Mouse (Mus musculus): Measurements from ENCODE around the gene Armh4. TPM values are rescaled to one million over a fixed set of nuclear protein-coding genes. Genes with fewer than 3 reads are reported as not detected.
A peak's percentile ranks its signal among the peaks of the same experiment; 100 is the strongest.

Gene Armh4
- polyA plus RNA-seq, 1 experiment from 2014 or later = 44.7 TPM

DNA sequence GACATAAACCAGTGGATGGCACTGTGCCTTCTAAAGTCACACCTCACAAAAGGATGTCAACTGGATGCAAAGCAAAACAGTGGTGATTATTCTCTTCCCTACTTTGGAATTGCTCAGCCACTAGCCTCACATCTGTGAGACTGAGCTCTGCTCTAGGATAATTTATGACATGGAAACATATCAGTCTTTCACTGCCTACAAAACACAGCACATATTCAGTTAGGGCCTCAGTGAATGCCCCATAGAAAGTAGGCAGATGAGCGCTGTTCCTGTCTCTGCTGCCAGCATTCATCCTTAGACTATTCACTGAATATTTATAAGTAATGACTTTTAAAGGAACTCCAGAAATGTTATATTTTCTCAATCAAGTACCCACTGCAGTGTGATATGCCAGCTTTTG is 37.3 kb downstream of the Armh4 start:
- Histone ChIP-seq H3K4me1 (replicated peaks; ENCODE audit: control insufficient read depth, insufficient read depth, low read length) (no peaks in the 10 kb centered on the region), H3K9ac (ENCODE audit: low read depth, low read length) (no peak overlapping the region), H3K9me3 (ENCODE audit: control insufficient read depth, low read length) (no peaks in the 10 kb centered on the region), H3K27ac (ENCODE audit: low read depth, low read length) (no peak overlapping the region), H3K36me3 (ENCODE audit: control insufficient read depth, insufficient read depth, low read length) (no peaks in the 10 kb centered on the region), H3K4me2 (replicated peaks; ENCODE audit: low read depth, low read length) (no peak overlapping the region), H3K4me3 (ENCODE audit: low read depth, low read length) (no peak overlapping the region), H3K27me3 (ENCODE audit: control insufficient read depth, insufficient read depth, low read length) (no peaks in the 10 kb centered on the region)
- DNase-seq (ENCODE audit: low spot score) = no peak
- no peak for ATAC-seq (ENCODE audit: low FRiP score)
- 92% methylated on average over 1 of the region's 1 CpGs for WGBS

DNA sequence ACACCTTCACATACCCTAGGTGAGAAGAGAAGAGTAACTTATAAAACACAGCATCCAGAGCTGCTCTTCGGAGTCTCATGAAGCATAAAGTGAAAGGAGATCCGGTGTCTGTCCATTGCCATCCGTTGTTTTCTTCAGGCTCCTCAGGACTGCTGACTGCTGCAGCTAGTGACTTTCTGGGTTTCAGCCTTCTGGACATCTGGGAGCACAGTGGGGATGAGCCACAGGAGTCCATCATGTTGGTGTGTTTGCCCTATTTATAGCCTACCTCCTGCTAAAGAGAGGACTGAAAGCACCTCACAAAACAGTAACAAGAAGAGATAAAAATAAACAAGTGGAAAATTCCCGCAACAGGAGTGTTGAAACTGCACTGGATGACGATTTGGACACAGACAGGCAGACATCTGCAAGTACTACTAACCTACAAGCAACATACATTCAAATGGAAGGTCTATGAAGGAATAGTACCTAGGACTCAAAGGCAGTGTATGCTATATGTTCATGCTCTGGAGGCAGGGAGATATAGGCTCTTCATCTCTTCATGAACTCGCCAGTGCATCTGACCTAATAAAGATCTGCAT is 39.1 kb downstream of the Armh4 start:
- 78% methylated on average over 6 of the region's 6 CpGs for WGBS

DNA sequence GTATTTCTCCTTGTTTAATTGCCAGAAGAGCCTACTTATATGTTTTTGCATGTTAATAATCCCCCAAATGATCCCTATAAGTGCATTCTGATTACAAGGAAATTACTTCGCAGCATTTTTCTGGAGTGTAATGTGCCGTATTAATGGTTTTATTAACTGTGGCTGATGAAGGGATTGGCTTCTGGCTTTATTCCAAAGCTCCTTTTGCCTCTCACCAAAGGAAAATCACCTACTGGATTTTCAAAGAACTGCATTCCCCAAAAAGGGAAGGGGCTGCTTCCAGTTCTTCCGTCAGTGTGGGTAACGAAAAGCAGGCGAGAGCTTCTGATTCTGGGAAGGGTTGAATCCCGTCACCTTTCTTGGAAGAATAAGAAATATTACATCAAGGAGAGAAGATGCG is 43.9 kb downstream of the Armh4 start:
- no peak overlapping the region for H3K4me3 ChIP-seq (ENCODE audit: low read depth, low read length)
- 80% methylated on average over 7 of the region's 7 CpGs for WGBS
- no peak for ATAC-seq (ENCODE audit: low FRiP score)

More for the DNA sequence above, 39.1 kb downstream of the Armh4 start:
- H3K9ac ChIP-seq (ENCODE audit: low read depth, low read length) = no peak overlapping the region
- no peaks in the 10 kb centered on the region for H3K4me1 ChIP-seq (replicated peaks; ENCODE audit: control insufficient read depth, insufficient read depth, low read length)
- DNase-seq (ENCODE audit: low spot score) (no peak), ATAC-seq (ENCODE audit: low FRiP score) (no peak)
- H3K36me3 ChIP-seq (ENCODE audit: control insufficient read depth, insufficient read depth, low read length) = no peaks in the 10 kb centered on the region
- H3K4me2 ChIP-seq (replicated peaks; ENCODE audit: low read depth, low read length) = no peak overlapping the region
- no peaks in the 10 kb centered on the region for H3K27me3 ChIP-seq (ENCODE audit: control insufficient read depth, insufficient read depth, low read length)
- no peak overlapping the region for H3K27ac ChIP-seq (ENCODE audit: low read depth, low read length)
- no peaks in the 10 kb centered on the region for H3K9me3 ChIP-seq (ENCODE audit: control insufficient read depth, low read length)
- no peak overlapping the region for H3K4me3 ChIP-seq (ENCODE audit: low read depth, low read length)

DNA sequence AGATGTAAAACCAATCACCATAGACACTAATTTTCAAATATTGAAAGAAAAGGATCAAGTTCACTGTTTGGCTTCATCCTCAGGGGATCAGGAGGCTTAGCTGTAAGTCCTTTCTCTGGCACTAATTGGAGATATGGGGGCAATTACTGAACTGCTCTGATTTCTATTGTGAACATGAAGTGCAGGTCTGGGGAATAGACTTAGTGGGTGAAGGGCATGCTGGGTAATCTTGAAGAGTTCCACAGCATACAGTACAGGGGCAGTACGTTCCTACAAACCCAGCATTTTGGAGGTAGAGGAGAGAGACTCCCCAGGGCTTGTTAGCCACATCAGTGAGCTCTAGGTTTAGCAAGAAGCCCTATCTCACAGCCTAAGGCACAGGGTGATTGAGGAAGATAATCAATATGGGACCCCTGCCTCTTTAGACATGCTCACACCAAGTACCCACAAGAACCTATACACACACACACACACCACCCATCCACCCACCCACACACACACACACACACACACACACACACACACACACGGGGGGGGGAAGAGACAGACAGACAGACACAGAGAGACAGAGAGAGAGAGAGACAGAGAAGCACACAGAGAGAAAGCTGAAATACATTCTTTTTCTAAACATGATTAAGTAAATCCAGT is 44.6 kb downstream of the Armh4 start:
- H3K36me3 ChIP-seq (ENCODE audit: control insufficient read depth, insufficient read depth, low read length) = no peaks in the 10 kb centered on the region
- H3K27me3 ChIP-seq (ENCODE audit: control insufficient read depth, insufficient read depth, low read length) = no peaks in the 10 kb centered on the region
- no peak overlapping the region for H3K4me2 ChIP-seq (replicated peaks; ENCODE audit: low read depth, low read length)
- H3K9ac ChIP-seq (ENCODE audit: low read depth, low read length) = no peak overlapping the region
- no peaks in the 10 kb centered on the region for H3K4me1 ChIP-seq (replicated peaks; ENCODE audit: control insufficient read depth, insufficient read depth, low read length)
- no peak overlapping the region for H3K4me3 ChIP-seq (ENCODE audit: low read depth, low read length)
- no peaks in the 10 kb centered on the region for H3K9me3 ChIP-seq (ENCODE audit: control insufficient read depth, low read length)
- DNase-seq (ENCODE audit: low spot score) (no peak), ATAC-seq (ENCODE audit: low FRiP score) (no peak)
- H3K27ac ChIP-seq (ENCODE audit: low read depth, low read length) = no peak overlapping the region
- WGBS = 93% methylated on average over 2 of the region's 2 CpGs

More for the DNA sequence above, 43.9 kb downstream of the Armh4 start:
- H3K27ac ChIP-seq (ENCODE audit: low read depth, low read length) = no peak overlapping the region
- no peaks in the 10 kb centered on the region for H3K9me3 ChIP-seq (ENCODE audit: control insufficient read depth, low read length)
- no peak overlapping the region for H3K9ac ChIP-seq (ENCODE audit: low read depth, low read length)
- H3K4me2 ChIP-seq (replicated peaks; ENCODE audit: low read depth, low read length) = no peak overlapping the region
- H3K27me3 ChIP-seq (ENCODE audit: control insufficient read depth, insufficient read depth, low read length) = no peaks in the 10 kb centered on the region
- DNase-seq (ENCODE audit: low spot score) = no peak
- no peaks in the 10 kb centered on the region for H3K4me1 ChIP-seq (replicated peaks; ENCODE audit: control insufficient read depth, insufficient read depth, low read length)
- H3K36me3 ChIP-seq (ENCODE audit: control insufficient read depth, insufficient read depth, low read length) = no peaks in the 10 kb centered on the region

DNA sequence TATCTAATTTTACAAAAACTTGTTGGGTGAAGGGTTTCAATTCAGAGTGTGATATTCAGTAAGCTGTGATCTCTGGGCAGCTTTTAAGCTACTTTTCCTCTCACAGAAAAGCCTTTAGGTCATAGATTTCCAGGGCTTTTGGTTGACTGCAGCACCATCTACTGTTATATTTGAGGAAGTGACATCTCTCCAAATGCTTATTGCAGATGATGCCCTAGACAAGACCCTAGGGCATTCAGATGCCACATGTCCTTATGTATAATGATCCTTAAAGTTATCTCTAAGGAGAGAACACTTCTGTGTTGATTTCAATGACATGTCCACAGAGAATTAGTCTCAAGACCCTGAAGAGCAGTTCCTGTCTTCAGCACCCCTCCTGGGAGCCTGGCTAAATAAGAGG is 49.2 kb downstream of the Armh4 start:
- peak; percentile 33; the same call in 1 of the 2 replicates for ATAC-seq (ENCODE audit: low FRiP score)
- Histone ChIP-seq H3K4me3 (ENCODE audit: low read depth, low read length) (no peak overlapping the region), H3K36me3 (ENCODE audit: control insufficient read depth, insufficient read depth, low read length) (no peaks in the 10 kb centered on the region), H3K9ac (ENCODE audit: low read depth, low read length) (no peak overlapping the region), H3K27me3 (ENCODE audit: control insufficient read depth, insufficient read depth, low read length) (no peaks in the 10 kb centered on the region), H3K4me1 (replicated peaks; ENCODE audit: control insufficient read depth, insufficient read depth, low read length) (no peaks in the 10 kb centered on the region), H3K4me2 (replicated peaks; ENCODE audit: low read depth, low read length) (no peak overlapping the region), H3K27ac (ENCODE audit: low read depth, low read length) (no peak overlapping the region), H3K9me3 (ENCODE audit: control insufficient read depth, low read length) (no peaks in the 10 kb centered on the region)
- peak; percentile 42 for DNase-seq (ENCODE audit: low spot score)

DNA sequence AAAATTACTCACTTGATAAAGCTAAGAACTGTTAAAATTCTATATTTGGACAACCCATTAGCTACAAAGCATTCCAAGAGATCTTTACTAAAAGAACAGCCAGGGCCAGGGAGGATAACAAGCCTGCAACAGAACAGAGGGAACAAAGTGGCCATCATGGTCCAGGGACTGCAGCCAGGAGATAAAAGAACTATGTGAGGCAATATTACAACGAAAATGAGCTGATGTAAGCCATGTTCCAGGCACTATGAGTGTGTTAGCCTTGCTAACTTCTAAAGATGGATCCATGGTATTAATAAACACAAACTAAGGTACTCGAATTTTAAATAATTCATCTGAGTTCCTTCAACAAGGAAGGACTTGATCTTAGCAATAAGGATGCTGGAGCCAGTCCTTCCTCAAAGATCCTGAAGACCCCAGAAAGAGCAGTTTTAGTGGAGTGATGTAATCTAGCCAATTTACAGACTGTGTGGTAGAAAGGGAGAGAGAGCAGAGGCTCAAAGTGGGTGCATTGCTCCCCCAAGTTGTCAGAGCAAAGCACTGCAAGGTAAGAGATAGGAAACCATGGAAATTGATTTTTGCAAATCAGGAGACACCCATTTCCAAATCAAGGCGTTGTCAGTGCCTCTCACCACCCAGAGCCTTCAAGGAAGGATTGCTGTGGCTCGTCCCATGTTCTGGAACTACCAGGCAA is 59.7 kb downstream of the Armh4 start:
- no peak overlapping the region for H3K4me2 ChIP-seq (replicated peaks; ENCODE audit: low read depth, low read length)
- 49% methylated on average over 4 of the region's 4 CpGs for WGBS
- H3K4me1 ChIP-seq (replicated peaks; ENCODE audit: control insufficient read depth, insufficient read depth, low read length) = no peaks in the 10 kb centered on the region
- DNase-seq (ENCODE audit: low spot score) (peak; percentile 12), ATAC-seq (ENCODE audit: low FRiP score) (no peak)
- no peaks in the 10 kb centered on the region for H3K9me3 ChIP-seq (ENCODE audit: control insufficient read depth, low read length)
- H3K27me3 ChIP-seq (ENCODE audit: control insufficient read depth, insufficient read depth, low read length) = no peaks in the 10 kb centered on the region
- no peak overlapping the region for H3K9ac ChIP-seq (ENCODE audit: low read depth, low read length)
- H3K27ac ChIP-seq (ENCODE audit: low read depth, low read length) = no peak overlapping the region
- H3K4me3 ChIP-seq (ENCODE audit: low read depth, low read length) = no peak overlapping the region
- no peaks in the 10 kb centered on the region for H3K36me3 ChIP-seq (ENCODE audit: control insufficient read depth, insufficient read depth, low read length)

DNA sequence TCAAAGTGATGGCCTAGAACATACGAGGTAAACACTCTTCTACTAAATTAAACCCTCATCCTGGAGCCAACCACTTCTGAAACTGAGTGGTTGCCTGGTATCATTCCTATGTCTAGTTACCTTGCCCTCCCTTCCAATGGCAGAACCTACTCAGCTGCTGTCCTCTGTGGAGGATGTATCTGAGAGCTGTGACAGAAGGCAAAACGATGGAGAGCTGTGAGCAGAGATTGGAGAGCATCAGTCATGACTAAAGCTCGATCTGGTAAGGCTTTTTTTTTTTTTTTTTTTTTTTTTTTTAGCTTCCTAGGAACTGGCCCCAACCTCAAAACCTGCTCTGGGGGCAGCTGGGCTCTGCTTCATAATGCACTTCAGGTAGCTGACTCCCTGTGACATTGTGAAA is 60.4 kb downstream of the Armh4 start:
- no peak overlapping the region for H3K4me3 ChIP-seq (ENCODE audit: low read depth, low read length)
- no peak overlapping the region for H3K27ac ChIP-seq (ENCODE audit: low read depth, low read length)
- H3K4me1 ChIP-seq (replicated peaks; ENCODE audit: control insufficient read depth, insufficient read depth, low read length) = no peaks in the 10 kb centered on the region
- H3K36me3 ChIP-seq (ENCODE audit: control insufficient read depth, insufficient read depth, low read length) = no peaks in the 10 kb centered on the region
- ATAC-seq (ENCODE audit: low FRiP score) (no peak), DNase-seq (ENCODE audit: low spot score) (no peak)
- no peak overlapping the region for H3K4me2 ChIP-seq (replicated peaks; ENCODE audit: low read depth, low read length)
- WGBS = 79% methylated on average over 3 of the region's 3 CpGs
- H3K9me3 ChIP-seq (ENCODE audit: control insufficient read depth, low read length) = no peaks in the 10 kb centered on the region
- no peaks in the 10 kb centered on the region for H3K27me3 ChIP-seq (ENCODE audit: control insufficient read depth, insufficient read depth, low read length)
- H3K9ac ChIP-seq (ENCODE audit: low read depth, low read length) = no peak overlapping the region

DNA sequence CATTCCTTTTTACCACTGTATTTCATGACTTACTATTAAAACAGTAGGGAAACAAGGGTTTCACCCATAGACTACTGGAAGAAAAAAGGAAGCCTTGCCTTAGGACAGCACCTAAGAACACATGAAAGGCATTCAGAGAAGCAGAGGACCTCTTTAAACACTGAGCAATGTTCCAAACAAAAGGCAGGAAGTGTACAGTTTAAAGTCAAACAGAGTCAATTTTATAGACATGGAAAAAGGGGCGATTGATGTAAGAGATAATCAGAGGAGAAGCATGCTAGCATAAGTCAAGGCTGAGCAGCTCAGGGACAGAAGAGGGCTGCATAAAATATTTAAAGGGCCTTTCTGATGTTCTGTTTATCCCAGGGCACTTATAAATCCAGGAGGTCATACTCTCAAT is 61.9 kb downstream of the Armh4 start:
- DNase-seq (ENCODE audit: low spot score) = no peak
- no peaks in the 10 kb centered on the region for H3K4me1 ChIP-seq (replicated peaks; ENCODE audit: control insufficient read depth, insufficient read depth, low read length)
- H3K4me2 ChIP-seq (replicated peaks; ENCODE audit: low read depth, low read length) = no peak overlapping the region
- H3K9me3 ChIP-seq (ENCODE audit: control insufficient read depth, low read length) = no peaks in the 10 kb centered on the region
- 84% methylated on average over 1 of the region's 1 CpGs for WGBS
- no peak overlapping the region for H3K27ac ChIP-seq (ENCODE audit: low read depth, low read length)
- no peak overlapping the region for H3K4me3 ChIP-seq (ENCODE audit: low read depth, low read length)
- no peaks in the 10 kb centered on the region for H3K36me3 ChIP-seq (ENCODE audit: control insufficient read depth, insufficient read depth, low read length)
- no peak for ATAC-seq (ENCODE audit: low FRiP score)
- no peak overlapping the region for H3K9ac ChIP-seq (ENCODE audit: low read depth, low read length)
- H3K27me3 ChIP-seq (ENCODE audit: control insufficient read depth, insufficient read depth, low read length) = no peaks in the 10 kb centered on the region

DNA sequence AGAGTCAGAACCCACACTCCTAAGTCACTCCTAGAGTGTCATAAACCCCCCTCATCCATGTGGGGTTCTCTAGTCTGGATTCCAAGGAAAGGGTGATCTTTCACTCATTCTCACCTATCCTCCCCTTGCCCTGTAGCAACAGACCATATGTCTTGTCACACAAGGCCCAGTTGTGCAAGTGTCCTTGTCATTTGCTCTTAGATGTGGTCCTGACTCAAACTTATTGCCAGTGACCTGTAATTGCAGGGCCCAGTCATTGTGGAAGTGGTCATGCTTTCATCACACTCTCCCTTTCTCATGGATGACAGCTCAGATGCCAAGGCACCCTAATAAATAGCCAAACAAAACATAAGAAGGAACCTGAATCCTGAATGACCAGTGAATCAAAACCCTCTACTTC is 63.5 kb downstream of the Armh4 start:
- Histone ChIP-seq H3K4me2 (replicated peaks; ENCODE audit: low read depth, low read length) (no peak overlapping the region), H3K9ac (ENCODE audit: low read depth, low read length) (no peak overlapping the region), H3K27me3 (ENCODE audit: control insufficient read depth, insufficient read depth, low read length) (no peaks in the 10 kb centered on the region), H3K9me3 (ENCODE audit: control insufficient read depth, low read length) (no peaks in the 10 kb centered on the region), H3K27ac (ENCODE audit: low read depth, low read length) (no peak overlapping the region), H3K4me3 (ENCODE audit: low read depth, low read length) (no peak overlapping the region), H3K4me1 (replicated peaks; ENCODE audit: control insufficient read depth, insufficient read depth, low read length) (no peaks in the 10 kb centered on the region), H3K36me3 (ENCODE audit: control insufficient read depth, insufficient read depth, low read length) (no peaks in the 10 kb centered on the region)
- no peak for ATAC-seq (ENCODE audit: low FRiP score)
- DNase-seq (ENCODE audit: low spot score) = no peak

Data from hindbrain, embryonic 11.5 days (tissue).